In the genomic region with DNA sequence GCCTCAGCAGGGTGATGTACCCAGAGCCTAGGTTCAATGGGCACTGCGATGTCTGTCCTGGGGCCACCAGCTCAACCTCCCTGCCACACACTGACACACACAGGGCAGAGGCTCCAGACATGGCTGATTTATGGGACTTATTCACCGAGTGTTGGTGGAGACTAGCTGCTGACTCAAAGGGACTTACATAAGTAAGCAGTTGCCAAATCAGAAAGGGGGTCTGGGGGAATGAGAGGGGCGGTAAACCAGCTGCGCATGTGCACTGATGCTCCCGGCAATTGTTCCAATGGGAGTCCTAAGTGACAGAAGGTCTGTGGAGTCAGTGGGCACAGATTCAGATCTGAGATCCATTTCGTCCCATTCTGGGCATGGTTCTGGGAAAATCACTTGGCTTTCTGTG, we compare ENCODE assay signal across 17 mouse cellular contexts. TPM values are rescaled to one million over a fixed set of nuclear protein-coding genes. Genes with fewer than 3 reads are reported as not detected.
"Had no signal": no experiment of that assay in that cellular context is flagged by ENCODE, and none has a peak within 500 bp of the region (broad histone marks: within the 10 kb centered on the region; RNA-seq: fewer than 3 reads in every experiment).

No protein-coding gene starts in this region.

- H3K9ac ChIP-seq: intestine, embryonic 15.5 days; kidney, embryonic 15.5 days; limb, embryonic 12.5 days; liver, embryonic 14.5 days; midbrain, embryonic 13.5 days had no signal

- H3K4me2 ChIP-seq: intestine, embryonic 15.5 days; kidney, embryonic 15.5 days; limb, embryonic 12.5 days; midbrain, embryonic 13.5 days had no signal

- H3K4me1 ChIP-seq: kidney, embryonic 15.5 days; midbrain, embryonic 13.5 days had no signal

- ATAC-seq: intestine, embryonic 15.5 days; midbrain, embryonic 13.5 days had no signal

- H3K27ac ChIP-seq: intestine, embryonic 15.5 days; kidney, embryonic 15.5 days; layer of hippocampus, adult 2 months; limb, embryonic 12.5 days; liver, embryonic 14.5 days; midbrain, embryonic 13.5 days had no signal

- H3K36me3 ChIP-seq: intestine, embryonic 15.5 days; kidney, embryonic 15.5 days; limb, embryonic 12.5 days; midbrain, embryonic 13.5 days had no signal

- H3K4me3 ChIP-seq: intestine, embryonic 15.5 days; kidney, embryonic 15.5 days; layer of hippocampus, adult 2 months; limb, embryonic 12.5 days; midbrain, embryonic 13.5 days; myocyte had no signal

- H3K9me3 ChIP-seq: intestine, embryonic 15.5 days; kidney, embryonic 15.5 days; limb, embryonic 12.5 days; midbrain, embryonic 13.5 days had no signal

- H3K27me3 ChIP-seq: intestine, embryonic 15.5 days; kidney, embryonic 15.5 days; limb, embryonic 12.5 days; midbrain, embryonic 13.5 days had no signal

- DNase-seq: kidney, adult 18-20 months; kidney, postnatal 25 days; lung, adult 18-20 months; retina, postnatal 1 day; right cerebral cortex, postnatal 14 days; thymus, adult 18-20 months; thymus, postnatal 14 days had no signal

RNA-seq across cellular contexts. Expression of a gene that starts 5.2 kb away (rescaled TPM):
- total RNA-seq: liver, adult 2 months; megakaryocyte-erythroid progenitor cell, adult 5-6 weeks had no signal

RNA-seq across cellular contexts. Expression of a gene that starts 35.4 kb away (rescaled TPM):
- total RNA-seq: liver, adult 2 months; megakaryocyte-erythroid progenitor cell, adult 5-6 weeks had no signal
- polyA plus RNA-seq: liver, adult 2 months; myocyte; spleen, adult 2 months had no signal
